Mouse (Mus musculus) ES-E14 (cell line): ENCODE results near the gene Tmem189. TPM values are rescaled to one million over a fixed set of nuclear protein-coding genes. Genes with fewer than 3 reads are reported as not detected.
A peak's percentile ranks its signal among the peaks of the same experiment; 100 is the strongest.

Source experiments
- DNase-seq: peaks from one replicate; pipeline ENCODE4 v3.0.0-alpha.2; 2013; ENCODE audit warnings: low read depth, low spot score
- H3K27ac ChIP-seq: 2 replicates; pipeline ENCODE4 v1.5.1; 2012; ENCODE audit warnings: low read depth, mild to moderate bottlenecking, low read length, moderate library complexity, mixed read lengths; ENCODE audit not compliant: poor library complexity, insufficient read depth, severe bottlenecking
- H3K36me3 ChIP-seq: 2 replicates; pipeline ENCODE4 v1.6.1; 2012; ENCODE audit warnings: mild to moderate bottlenecking, low read length, moderate library complexity, mixed read lengths; ENCODE audit not compliant: control insufficient read depth, poor library complexity, insufficient read depth, severe bottlenecking
- H3K4me1 ChIP-seq, 2 experiments: fragments of 150-350 bp in 1 of 2; sonication (generic) in 1 of 2; 2 replicates each; pipeline ENCODE4 v1.6.1; 2012; ENCODE audit warnings: low read length in 2 of 2, mild to moderate bottlenecking in 1 of 2, mixed read lengths in 1 of 2; ENCODE audit not compliant: control insufficient read depth in 2 of 2, insufficient read depth in 2 of 2, poor library complexity in 1 of 2
- H3K4me3 ChIP-seq, 2 experiments: fragments of 150-350 bp in 1 of 2; sonication (generic) in 1 of 2; 2 replicates each; pipeline ENCODE4 v1.5.1; 2012; ENCODE audit warnings: low read length in 2 of 2, low read depth in 1 of 2, mild to moderate bottlenecking in 1 of 2, mixed read lengths in 1 of 2; ENCODE audit not compliant: insufficient read depth in 1 of 2, poor library complexity in 1 of 2, severe bottlenecking in 1 of 2
- H3K9ac ChIP-seq: 2 replicates; pipeline ENCODE4 v1.6.1; 2012; ENCODE audit warnings: low read depth, mild to moderate bottlenecking, low read length, mixed read lengths; ENCODE audit not compliant: poor library complexity, insufficient read depth, severe bottlenecking
- H3K9me3 ChIP-seq: fragments of 150-350 bp; sonication (generic); 2 replicates; pipeline ENCODE4 v1.6.1; 2012; ENCODE audit warnings: low read depth, mild to moderate bottlenecking, low read length; ENCODE audit not compliant: control insufficient read depth, insufficient read depth
- CHD2 ChIP-seq: IDR thresholded peaks from 2 replicates; pipeline ENCODE4 v1.6.1; 2014; ENCODE audit warnings: mild to moderate bottlenecking, low read depth, low read length, inconsistent platforms
- HCFC1 ChIP-seq: IDR thresholded peaks from 2 replicates; pipeline ENCODE4 v1.6.1; 2012; ENCODE audit warnings: low read length, inconsistent platforms, borderline replicate concordance; ENCODE audit not compliant: insufficient read depth
- MAFK ChIP-seq: IDR thresholded peaks from 2 replicates; pipeline ENCODE4 v1.6.1; 2014; ENCODE audit warnings: mild to moderate bottlenecking, low read depth, low read length, inconsistent platforms; ENCODE audit not compliant: insufficient read depth
- ZC3H11A ChIP-seq: IDR thresholded peaks from 2 replicates; pipeline ENCODE4 v1.6.1; 2012; ENCODE audit warnings: low read depth, mild to moderate bottlenecking, inconsistent platforms, low read length, borderline replicate concordance
- ZNF384 ChIP-seq: IDR thresholded peaks from 2 replicates; pipeline ENCODE4 v1.6.1; 2012; ENCODE audit warnings: low read depth, low read length, inconsistent platforms
- in situ Hi-C, 2 experiments: fragments of 600-800 bp; cut with MboI; formaldehyde crosslinking; loops; one replicate each; pipeline ENCODE4 v1.15.1; 2025; ENCODE audit warnings: low sequenced_read_pairs in 2 of 2, inconsistent platforms in 1 of 2; ENCODE audit not compliant: unreplicated experiment in 2 of 2
- total RNA-seq: library from RNA; depleted of rRNA; stranded (reverse); fragments of 300-350 nt; gene quantifications from 2 replicates; pipeline ENCODE4 v1.2.3, GENCODE M21; 2012

Tmem189 gene
- total RNA-seq, 1 experiment = 43.7 TPM

DNA sequence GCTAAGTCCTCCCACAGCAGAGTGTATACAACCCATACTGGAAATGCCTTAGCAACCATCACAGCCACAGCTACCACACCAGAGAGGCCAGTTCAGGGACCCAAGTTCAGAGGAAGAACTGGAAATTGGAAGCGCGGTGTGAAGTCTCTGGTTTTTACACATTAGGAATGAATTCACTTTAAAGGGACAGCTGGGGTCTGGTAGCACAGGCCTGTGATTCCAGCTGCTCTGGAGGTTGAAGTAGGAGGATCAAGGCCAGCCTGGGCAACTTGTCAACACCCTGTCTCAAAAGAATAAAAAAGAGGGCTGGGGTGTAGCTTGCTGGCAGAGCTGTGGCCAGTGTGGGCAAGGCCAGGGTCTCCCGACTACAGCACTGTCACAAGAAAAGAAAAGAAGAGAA is 3.8 kb downstream of the Tmem189 start:
- no peak overlapping the region for H3K9ac ChIP-seq
- no peaks in the 10 kb centered on the region for H3K36me3 ChIP-seq
- DNase-seq = no peak
- H3K4me3 ChIP-seq = no peak overlapping the region
- in situ Hi-C loops = loop anchor here (5.0 kb wide), 1 partner anchor 211 kb away; no protein-coding TSS in a partner anchor
- H3K4me1 ChIP-seq = peaks cover 0 to 9% of the 10 kb centered on the region in 2 experiments; a peak in 1 of 4 replicates
- H3K9me3 ChIP-seq = no peaks in the 10 kb centered on the region
- no peak overlapping the region for H3K27ac ChIP-seq
- TF ChIP-seq CHD2 (no peak), ZNF384 (no peak), MAFK (no peak), HCFC1 (no peak), ZC3H11A (no peak)

GRCm38 (mm10) chr2:167685137-167685536 is 4.5 kb downstream of the Tmem189 start:
- TF ChIP-seq HCFC1 (no peak), ZNF384 (no peak), MAFK (no peak), ZC3H11A (peak; percentile 98)
- Histone ChIP-seq H3K36me3 (no peaks in the 10 kb centered on the region), H3K9me3 (no peaks in the 10 kb centered on the region), H3K27ac (no peak overlapping the region), H3K4me1 (peaks cover 0 to 9% of the 10 kb centered on the region in 2 experiments; a peak in 1 of 4 replicates), H3K4me3 (no peak overlapping the region), H3K9ac (no peak overlapping the region)
- in situ Hi-C loops = loop anchor here (5.0 kb wide), 1 partner anchor 212 kb away; no protein-coding TSS in a partner anchor
- DNase-seq = peak; percentile 92

DNA sequence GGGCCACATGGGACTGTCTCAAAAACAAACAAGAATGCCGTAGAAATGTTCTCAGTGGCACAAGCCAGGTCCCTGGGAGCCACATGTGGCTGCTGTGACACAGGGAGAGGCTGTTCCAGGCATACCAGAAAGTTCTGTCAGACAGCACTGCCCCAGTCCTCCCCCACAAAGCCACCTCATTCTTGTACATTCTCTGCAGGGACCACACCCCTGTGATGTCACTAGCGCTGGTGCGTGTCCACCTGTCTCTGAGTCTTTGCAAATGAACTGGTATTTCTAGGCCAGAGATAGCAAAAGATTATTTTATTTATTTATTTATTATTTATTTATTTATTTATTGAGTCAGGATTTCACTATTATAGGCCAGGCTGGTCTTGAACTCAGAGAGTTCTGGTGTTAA is 5.9 kb downstream of the Tmem189 start:
- TF ChIP-seq HCFC1 (no peak), ZNF384 (no peak), CHD2 (no peak), MAFK (no peak), ZC3H11A (no peak)
- Histone ChIP-seq H3K9me3 (no peaks in the 10 kb centered on the region), H3K4me3 (no peak overlapping the region), H3K9ac (no peak overlapping the region), H3K36me3 (no peaks in the 10 kb centered on the region), H3K4me1 (peaks cover 0 to 9% of the 10 kb centered on the region in 2 experiments; a peak in 1 of 4 replicates), H3K27ac (no peak overlapping the region)
- DNase-seq = no peak
- in situ Hi-C loops = no loop called here

GRCm38 (mm10) chr2:167680657-167681056 is 9.0 kb downstream of the Tmem189 start:
- TF ChIP-seq MAFK = no peak
- no peak for TF ChIP-seq ZC3H11A
- TF ChIP-seq HCFC1 = no peak
- 0 out of 2 replicates have a peak, but pooled peaks have one; percentile 57 for TF ChIP-seq ZNF384
- no peak for TF ChIP-seq CHD2
- in situ Hi-C loops = no loop called here
- Histone ChIP-seq H3K9me3 (no peaks in the 10 kb centered on the region), H3K4me1 (peaks cover 0 to 2% of the 10 kb centered on the region in 2 experiments; a peak in 1 of 4 replicates), H3K9ac (no peak overlapping the region), H3K27ac (no peak overlapping the region), H3K4me3 (no peak overlapping the region), H3K36me3 (no peaks in the 10 kb centered on the region)
- no peak for DNase-seq
